Mouse (Mus musculus) macrophage (primary cell): ENCODE measurements at regions not wholly inside any gene's neighbourhood (a gene's known extent, or its start where the extent isn't known, plus 50 kb on each side); places are given as distances from the start of the nearest gene placed in this dataset.
A peak's percentile ranks its signal among the peaks of the same experiment; 100 is the strongest.

Experiments used
- H3K27ac ChIP-seq: fragments of 350-480 bp; formaldehyde crosslinking; 2 replicates; pipeline ENCODE4 v1.9.0; 2021
- H3K36me3 ChIP-seq: fragments of 350-480 bp; formaldehyde crosslinking; 2 replicates; pipeline ENCODE4 v1.9.0; 2021; ENCODE audit errors: inconsistent target
- H3K4me3 ChIP-seq: fragments of 350-480 bp; formaldehyde crosslinking; 2 replicates; pipeline ENCODE4 v1.9.0; 2021; ENCODE audit errors: inconsistent target
- H3K79me2 ChIP-seq: fragments of 350-480 bp; formaldehyde crosslinking; 2 replicates; pipeline ENCODE4 v1.9.0; 2021; ENCODE audit errors: inconsistent target
- WGBS: methylation state at CpG from one replicate; pipeline ENCODE4 v1.1.7; 2026; ENCODE audit warnings: inconsistent platforms; ENCODE audit not compliant: missing documents; 5-methylcytosine and 5-hydroxymethylcytosine counted together

- no peak overlapping the region for H3K27ac ChIP-seq
- H3K4me3 ChIP-seq: no peak overlapping the region
- no peaks in the 10 kb centered on the region for H3K36me3 ChIP-seq
- no peaks in the 10 kb centered on the region for H3K79me2 ChIP-seq
- 96% methylated on average over 7 of the region's 7 CpGs for WGBS
Observed at GRCm38 (mm10) chr6:52420276-52420970, 107.1 kb downstream of the Evx1 start.

- Histone ChIP-seq H3K27ac (no peak overlapping the region), H3K79me2 (no peaks in the 10 kb centered on the region), H3K4me3 (no peak overlapping the region), H3K36me3 (no peaks in the 10 kb centered on the region)
- WGBS: 95% methylated on average over 6 of the region's 6 CpGs
Observed at GRCm38 (mm10) chr6:52421771-52422170, 108.5 kb downstream of the Evx1 start.

- 98% methylated on average over 10 of the region's 10 CpGs for WGBS
- Histone ChIP-seq H3K4me3 (no peak overlapping the region), H3K27ac (no peak overlapping the region), H3K79me2 (no peaks in the 10 kb centered on the region), H3K36me3 (no peaks in the 10 kb centered on the region)
Observed at GRCm38 (mm10) chr6:52422686-52423085, 109.4 kb downstream of the Evx1 start.

- 98% methylated on average over 7 of the region's 7 CpGs for WGBS
- Histone ChIP-seq H3K36me3 (no peaks in the 10 kb centered on the region), H3K4me3 (no peak overlapping the region), H3K27ac (no peak overlapping the region), H3K79me2 (no peaks in the 10 kb centered on the region)
Observed at GRCm38 (mm10) chr6:52423581-52424107, 110.3 kb downstream of the Evx1 start.

- no peaks in the 10 kb centered on the region for H3K79me2 ChIP-seq
Observed at GRCm38 (mm10) chr6:52424440-52424839, 111.1 kb downstream of the Evx1 start.

GRCm38 (mm10) chr6:52425082-52425481 lies 111.8 kb downstream of the Evx1 start:
- 0 out of 2 replicates have a peak overlapping the region, but pooled peaks have one; percentile 17 for H3K27ac ChIP-seq
- H3K79me2 ChIP-seq: no peaks in the 10 kb centered on the region
- WGBS: 94% methylated on average over 4 of the region's 4 CpGs
- H3K4me3 ChIP-seq: no peak overlapping the region
- H3K36me3 ChIP-seq: no peaks in the 10 kb centered on the region

More at GRCm38 (mm10) chr6:52424440-52424839, 111.1 kb downstream of the Evx1 start:
- Histone ChIP-seq H3K27ac (peak overlapping the region; percentile 17), H3K36me3 (no peaks in the 10 kb centered on the region), H3K4me3 (no peak overlapping the region)
- 4% methylated on average over 5 of the region's 5 CpGs for WGBS

- no peaks in the 10 kb centered on the region for H3K79me2 ChIP-seq
- H3K36me3 ChIP-seq: no peaks in the 10 kb centered on the region
- no peak overlapping the region for H3K4me3 ChIP-seq
- 96% methylated on average over 11 of the region's 11 CpGs for WGBS
- H3K27ac ChIP-seq: no peak overlapping the region
Observed at GRCm38 (mm10) chr6:52428489-52429203, 115.3 kb downstream of the Evx1 start.

- WGBS: 81% methylated on average over 5 of the region's 5 CpGs
- H3K36me3 ChIP-seq: no peaks in the 10 kb centered on the region
- no peaks in the 10 kb centered on the region for H3K79me2 ChIP-seq
- no peak overlapping the region for H3K4me3 ChIP-seq
- no peak overlapping the region for H3K27ac ChIP-seq
Observed at GRCm38 (mm10) chr6:52429204-52429552, 115.9 kb downstream of the Evx1 start.

- H3K27ac ChIP-seq: no peak overlapping the region
- H3K36me3 ChIP-seq: no peaks in the 10 kb centered on the region
- H3K4me3 ChIP-seq: no peak overlapping the region
- no peaks in the 10 kb centered on the region for H3K79me2 ChIP-seq
- WGBS: 59% methylated on average over 2 of the region's 2 CpGs
Observed at GRCm38 (mm10) chr6:52433234-52433633, 119.9 kb downstream of the Evx1 start.

GRCm38 (mm10) chr6:52434771-52435170 lies 121.5 kb downstream of the Evx1 start:
- Histone ChIP-seq H3K79me2 (no peaks in the 10 kb centered on the region), H3K4me3 (no peak overlapping the region), H3K36me3 (no peaks in the 10 kb centered on the region), H3K27ac (no peak overlapping the region)
- WGBS: 97% methylated on average over 4 of the region's 4 CpGs

- H3K27ac ChIP-seq: no peak overlapping the region
- no peak overlapping the region for H3K4me3 ChIP-seq
- 90% methylated on average over 5 of the region's 5 CpGs for WGBS
- no peaks in the 10 kb centered on the region for H3K79me2 ChIP-seq
- H3K36me3 ChIP-seq: no peaks in the 10 kb centered on the region
Observed at GRCm38 (mm10) chr6:52435358-52435757, 122.1 kb downstream of the Evx1 start.

GRCm38 (mm10) chr6:52438366-52438765 lies 125.1 kb downstream of the Evx1 start:
- Histone ChIP-seq H3K4me3 (no peak overlapping the region), H3K79me2 (no peaks in the 10 kb centered on the region), H3K27ac (no peak overlapping the region), H3K36me3 (no peaks in the 10 kb centered on the region)
- 95% methylated on average over 8 of the region's 8 CpGs for WGBS

GRCm38 (mm10) chr6:52439204-52439603 lies 125.9 kb downstream of the Evx1 start:
- no peak overlapping the region for H3K4me3 ChIP-seq
- no peak overlapping the region for H3K27ac ChIP-seq

GRCm38 (mm10) chr6:52440160-52440559 lies 126.9 kb downstream of the Evx1 start:
- WGBS: 48% methylated on average over 2 of the region's 3 CpGs
- H3K36me3 ChIP-seq: no peaks in the 10 kb centered on the region
- no peaks in the 10 kb centered on the region for H3K79me2 ChIP-seq
- no peak overlapping the region for H3K27ac ChIP-seq
- H3K4me3 ChIP-seq: no peak overlapping the region

More at GRCm38 (mm10) chr6:52439204-52439603, 125.9 kb downstream of the Evx1 start:
- Histone ChIP-seq H3K36me3 (no peaks in the 10 kb centered on the region), H3K79me2 (no peaks in the 10 kb centered on the region)
- WGBS: 99% methylated on average over 7 of the region's 7 CpGs
